Mouse (Mus musculus) heart, adult 11 months (tissue): Measurements from ENCODE around the gene Rfesd.

Source experiments
- DNase-seq: peaks from one replicate; pipeline ENCODE4 v3.0.0; 2022

The Rfesd gene

GRCm38 (mm10) chr13:75976649-75977048 is 41.9 kb downstream of the Rfesd start:
- DNase-seq = no peak

- no peak for DNase-seq
Observed at GRCm38 (mm10) chr13:75976218-75976617, 42.3 kb downstream of the Rfesd start.

GRCm38 (mm10) chr13:75975629-75976028 is 42.9 kb downstream of the Rfesd start:
- peak; percentile 76 for DNase-seq

GRCm38 (mm10) chr13:75974481-75974880 is 44.0 kb downstream of the Rfesd start:
- DNase-seq = peak; percentile 33

- no peak for DNase-seq
Observed at GRCm38 (mm10) chr13:75966850-75967249, 51.7 kb downstream of the Rfesd start, which contains the start of gene Spata9. Spata9 (plus strand) TSS chr13:75967150.

GRCm38 (mm10) chr13:75955357-75955992 is 63.0 kb downstream of the Rfesd start:
- peak; percentile 68 for DNase-seq
